Mouse (Mus musculus) mouse trophoblast stem cell (cell line): ENCODE data around the gene Aes.

ENCODE experiments used
- in situ Hi-C, 2 experiments: fragments of 300-500 bp; cut with MseI, MboI; formaldehyde crosslinking; loops; 2 replicates in 1 of 2; 3 replicates in 1 of 2; pipeline ENCODE4 v1.15.1; 2025

Aes gene

DNA sequence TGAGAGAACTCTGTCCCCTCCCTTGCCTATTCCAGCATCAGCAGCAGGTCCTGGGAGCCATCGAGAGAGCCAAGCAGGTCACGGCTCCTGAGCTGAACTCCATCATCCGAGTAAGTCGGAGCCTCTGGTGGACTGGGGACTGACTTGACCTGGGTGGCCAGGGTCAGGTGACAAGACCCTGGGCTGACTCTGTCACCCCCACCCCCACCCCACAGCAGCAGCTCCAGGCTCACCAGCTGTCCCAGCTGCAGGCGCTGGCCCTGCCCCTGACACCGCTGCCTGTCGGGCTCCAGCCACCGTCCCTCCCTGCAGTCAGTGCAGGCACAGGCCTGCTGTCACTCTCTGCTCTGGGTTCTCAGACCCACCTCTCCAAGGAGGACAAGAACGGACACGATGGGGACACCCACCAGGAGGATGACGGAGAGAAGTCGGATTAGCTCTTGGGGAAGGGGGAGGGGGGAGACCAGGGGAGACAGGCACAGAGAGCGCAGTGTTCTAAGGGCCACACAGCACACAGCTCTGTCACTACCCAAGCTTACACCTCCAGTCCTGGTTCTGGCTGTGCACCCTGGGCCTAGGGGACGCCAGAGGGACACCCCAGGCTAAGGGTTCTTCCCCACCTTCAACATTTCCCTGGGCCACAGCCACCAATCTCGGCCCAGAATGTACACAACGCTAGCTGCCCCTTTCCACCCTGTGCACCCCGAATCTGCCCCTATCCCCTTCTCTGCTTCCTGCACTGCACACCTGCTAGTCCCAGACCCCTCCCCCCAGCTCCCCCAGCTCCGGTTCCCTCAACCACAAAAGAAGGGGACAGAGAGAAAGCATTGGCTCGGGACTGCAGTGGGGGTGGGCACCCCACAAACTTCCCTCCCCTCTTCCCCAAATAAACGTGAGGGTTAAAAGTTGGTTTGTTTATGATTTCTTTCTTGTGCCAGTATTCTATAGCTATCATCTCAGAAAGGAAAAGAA is 6.3 kb downstream of the Aes start:
- in situ Hi-C loops = no loop called here

DNA sequence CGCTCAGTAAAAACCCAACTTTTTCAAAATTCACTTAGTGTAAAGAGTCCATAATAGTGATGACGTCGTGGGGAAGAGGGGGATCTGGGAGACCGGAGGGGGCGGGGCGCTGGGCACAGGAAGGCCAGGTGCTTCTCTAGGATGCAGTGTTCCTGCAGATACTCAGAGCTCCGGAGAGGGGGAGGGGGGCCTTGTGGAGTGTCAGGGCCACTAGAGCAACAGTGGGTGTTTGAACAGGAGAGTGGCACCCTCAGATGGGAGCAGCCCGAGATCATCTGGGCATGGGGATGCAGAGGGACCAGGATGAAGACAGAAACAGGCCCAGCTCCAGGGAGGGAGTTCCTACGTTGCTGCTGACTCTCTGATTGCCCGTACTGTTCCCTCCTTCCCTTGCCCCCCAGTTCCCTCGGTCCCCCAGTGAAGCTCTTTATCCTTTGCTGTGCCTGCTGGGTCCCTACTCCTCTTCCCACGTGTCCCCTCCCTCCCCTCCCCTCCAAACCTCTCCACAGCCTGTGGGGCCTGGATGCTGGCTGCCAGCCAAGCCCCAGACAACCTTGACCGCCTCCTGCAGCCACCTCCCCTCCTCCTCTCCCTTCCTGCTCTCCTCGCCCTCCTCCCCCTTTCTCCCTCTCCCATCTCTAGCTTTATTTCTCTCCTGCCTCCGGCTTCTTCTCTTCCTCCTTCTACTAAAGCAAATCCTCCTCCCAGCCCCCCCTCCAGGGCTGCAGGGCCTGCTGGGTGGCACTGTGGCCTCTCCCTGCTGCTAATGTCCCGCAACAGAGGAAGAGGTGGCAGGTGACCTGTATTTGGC is 9.3 kb downstream of the Aes start:
- in situ Hi-C loops = no loop called here

GRCm38 (mm10) chr10:81569507-81570237 is 10.4 kb downstream of the Aes start:
- in situ Hi-C loops = no loop called here

DNA sequence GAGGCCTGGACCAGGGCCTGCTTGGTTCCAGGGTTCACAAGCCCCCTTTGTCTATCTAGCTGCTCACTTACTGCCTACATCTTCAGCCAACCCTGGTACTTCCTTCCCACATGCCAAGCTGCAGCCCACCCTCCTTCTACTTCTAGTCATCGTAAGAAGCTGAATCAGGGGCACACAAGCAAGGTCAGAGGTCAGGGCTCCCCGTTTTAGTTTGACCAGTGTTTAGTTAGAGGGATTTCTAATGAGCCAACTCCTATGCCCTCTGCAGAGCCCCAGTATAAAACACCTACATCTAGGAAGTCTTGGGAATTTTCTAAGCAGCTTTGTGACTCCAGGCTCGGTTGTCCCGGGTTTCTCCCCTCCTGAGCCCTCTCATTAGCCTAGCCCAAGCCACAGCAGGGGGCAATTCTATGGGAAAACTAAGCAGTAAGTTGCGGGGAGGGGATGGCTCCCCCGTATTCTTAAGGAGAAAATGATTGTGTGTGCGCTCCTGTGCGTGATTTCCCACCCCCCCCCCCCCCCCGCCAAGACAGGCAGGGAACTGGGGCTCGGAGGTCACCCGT is 11.0 kb downstream of the Aes start:
- in situ Hi-C loops = no loop called here

DNA sequence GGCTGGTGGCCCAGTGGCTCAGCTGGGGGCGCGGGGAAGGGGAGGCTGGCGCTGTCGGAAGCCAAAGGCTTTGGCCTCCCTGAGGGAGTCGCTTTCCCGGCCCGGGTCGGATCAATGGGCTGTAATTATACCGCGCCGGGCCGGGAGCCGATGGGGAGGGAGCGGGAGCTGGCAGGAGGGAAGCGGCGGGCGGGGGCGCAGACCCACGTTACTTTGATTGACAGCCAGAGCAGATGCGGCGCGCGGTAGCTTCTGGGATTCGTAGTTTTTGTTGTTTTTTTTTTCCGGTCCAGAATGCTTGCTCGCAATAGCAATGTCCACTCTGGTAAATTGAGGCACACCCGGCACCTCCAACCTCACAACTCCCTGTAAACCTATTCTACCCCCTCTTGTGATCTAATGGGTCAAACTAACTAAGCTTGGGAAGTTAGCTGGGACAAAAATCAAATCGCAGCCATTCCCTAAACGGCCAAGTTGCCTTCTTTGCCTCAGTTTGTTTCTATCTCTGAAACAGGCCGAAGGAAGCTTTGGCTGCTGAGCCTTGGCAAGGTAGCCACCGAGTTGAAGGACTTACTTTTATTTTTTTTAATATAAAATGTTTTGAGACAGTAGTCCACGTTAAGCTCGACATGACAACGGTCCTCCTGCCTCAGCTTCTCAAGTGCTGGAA is 11.7 kb downstream of the Aes start:
- in situ Hi-C loops = no loop called here

GRCm38 (mm10) chr10:81571501-81571876 is 12.2 kb downstream of the Aes start:
- in situ Hi-C loops = no loop called here

DNA sequence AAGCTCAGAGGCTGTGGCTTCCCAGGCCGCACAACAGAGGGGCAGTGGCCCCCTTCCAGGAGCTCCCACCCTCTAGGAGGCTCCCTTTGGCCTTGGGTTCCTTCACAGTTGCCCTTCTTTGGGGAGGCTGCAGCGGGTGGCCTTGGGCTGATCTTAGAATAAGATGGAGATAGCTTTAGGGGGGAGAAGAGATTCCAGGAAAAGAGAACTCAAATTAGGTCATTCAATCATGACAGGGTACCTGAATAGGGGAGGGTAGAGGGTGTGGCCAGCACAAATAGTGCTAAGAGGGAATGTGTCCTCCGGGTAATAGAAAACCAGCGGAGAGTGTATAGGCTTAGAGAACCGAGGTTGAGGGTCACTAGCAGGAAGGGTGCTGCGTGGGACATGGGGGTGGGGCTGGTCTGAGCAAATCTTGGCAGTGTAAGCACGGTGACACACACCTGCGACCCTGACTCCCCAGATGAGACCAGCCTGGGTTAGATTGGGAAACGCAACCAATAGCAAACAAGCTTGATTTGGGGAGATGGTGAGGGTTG is 12.9 kb downstream of the Aes start:
- in situ Hi-C loops = no loop called here

- in situ Hi-C loops = no loop called here
Measured at GRCm38 (mm10) chr10:81572975-81573374, 13.7 kb downstream of the Aes start.

GRCm38 (mm10) chr10:81574081-81575056 is 15.1 kb downstream of the Aes start, which contains the start of gene Tle2:
TSS of gene Tle2 (plus strand) at chr10:81574561.
- in situ Hi-C loops = no loop called here

GRCm38 (mm10) chr10:81575208-81575631 is 15.9 kb downstream of the Aes start:
- in situ Hi-C loops = no loop called here

DNA sequence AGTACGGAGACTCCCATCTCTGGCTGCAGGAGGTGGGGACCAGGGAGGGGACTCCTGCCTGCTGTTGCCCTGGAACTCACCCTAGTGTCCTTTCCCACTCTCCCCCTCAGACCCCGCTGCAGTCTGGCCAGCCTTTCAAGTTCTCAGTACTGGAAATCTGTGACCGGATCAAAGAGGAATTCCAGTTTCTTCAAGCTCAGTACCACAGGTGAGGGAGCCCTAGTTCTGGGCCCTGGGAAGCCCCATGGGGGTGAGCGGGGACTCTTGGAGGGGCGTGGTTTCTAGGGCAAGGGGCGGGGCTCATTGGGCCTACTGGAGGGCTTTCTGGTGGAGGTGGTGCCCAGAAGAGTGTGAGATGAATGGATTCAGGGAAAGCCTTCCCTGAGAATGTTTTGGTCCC is 16.4 kb downstream of the Aes start:
- in situ Hi-C loops = no loop called here

GRCm38 (mm10) chr10:81579967-81580366 is 20.7 kb downstream of the Aes start:
- in situ Hi-C loops = no loop called here

DNA sequence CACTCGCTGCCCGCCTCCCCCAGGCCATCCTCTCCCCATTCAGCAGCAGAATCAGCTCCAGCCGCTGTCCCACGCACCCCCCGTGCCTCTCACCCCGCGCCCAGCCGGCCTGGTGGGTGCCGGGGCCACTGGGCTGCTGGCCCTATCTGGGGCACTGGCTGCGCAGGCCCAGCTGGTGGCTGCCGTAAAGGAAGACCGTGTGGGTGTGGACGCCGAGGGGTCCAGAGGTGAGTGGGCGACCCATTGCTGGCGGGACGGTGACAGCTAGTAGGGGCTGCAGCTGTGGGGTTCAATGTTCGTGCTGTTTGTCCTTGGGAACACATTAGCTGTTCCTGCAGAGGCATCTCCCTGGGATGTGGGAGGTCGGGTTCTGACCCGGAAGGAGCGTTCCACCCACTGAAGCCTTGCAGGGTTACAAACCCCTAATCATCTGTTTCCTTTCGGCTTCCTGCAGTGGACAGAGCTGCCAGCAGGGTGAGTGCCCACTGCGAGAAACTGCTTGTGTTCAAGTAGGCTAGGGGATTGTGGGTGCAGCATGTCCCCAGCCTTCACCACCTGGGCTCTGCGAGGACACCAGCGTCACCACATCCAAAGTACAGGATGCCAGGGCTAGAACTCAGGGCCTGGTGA is 21.3 kb downstream of the Aes start:
- in situ Hi-C loops = no loop called here

DNA sequence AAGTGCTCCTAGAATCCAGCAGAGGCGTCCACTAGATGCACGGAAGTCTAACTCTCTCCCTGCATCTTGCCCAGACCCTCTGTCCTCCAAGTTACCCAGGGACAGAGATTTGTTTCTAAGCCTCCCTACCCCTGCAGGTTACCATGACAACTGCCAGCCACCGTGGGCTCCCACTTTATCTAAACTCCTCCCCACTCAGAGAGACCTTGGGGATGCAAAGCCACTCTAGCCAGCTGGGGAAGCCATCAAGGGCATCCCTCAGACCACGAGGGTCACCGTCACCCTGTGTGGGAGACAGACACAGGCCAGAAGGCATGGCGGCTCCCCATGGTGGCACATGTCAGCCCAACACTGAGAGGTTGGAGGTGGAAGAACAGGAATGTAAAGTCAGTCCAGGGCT is 24.1 kb downstream of the Aes start:
- in situ Hi-C loops = no loop called here

DNA sequence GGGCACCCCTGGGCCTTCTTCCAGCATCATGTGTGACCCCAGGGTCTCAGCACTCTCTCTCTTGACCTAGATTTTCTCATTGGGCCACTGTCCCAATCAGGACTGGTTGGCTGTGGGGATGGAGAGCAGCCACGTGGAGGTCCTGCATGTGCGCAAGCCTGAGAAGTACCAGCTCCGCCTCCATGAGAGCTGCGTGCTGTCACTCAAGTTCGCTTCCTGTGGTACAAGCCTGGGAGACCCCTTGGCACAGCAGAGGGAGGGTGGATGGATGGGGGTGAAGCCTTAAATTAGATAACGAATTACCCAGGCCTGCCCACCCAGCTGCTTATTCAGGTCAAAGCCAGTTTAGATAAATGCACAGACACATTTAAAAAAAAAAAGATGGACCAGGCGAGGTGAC is 29.5 kb downstream of the Aes start:
- in situ Hi-C loops = no loop called here

DNA sequence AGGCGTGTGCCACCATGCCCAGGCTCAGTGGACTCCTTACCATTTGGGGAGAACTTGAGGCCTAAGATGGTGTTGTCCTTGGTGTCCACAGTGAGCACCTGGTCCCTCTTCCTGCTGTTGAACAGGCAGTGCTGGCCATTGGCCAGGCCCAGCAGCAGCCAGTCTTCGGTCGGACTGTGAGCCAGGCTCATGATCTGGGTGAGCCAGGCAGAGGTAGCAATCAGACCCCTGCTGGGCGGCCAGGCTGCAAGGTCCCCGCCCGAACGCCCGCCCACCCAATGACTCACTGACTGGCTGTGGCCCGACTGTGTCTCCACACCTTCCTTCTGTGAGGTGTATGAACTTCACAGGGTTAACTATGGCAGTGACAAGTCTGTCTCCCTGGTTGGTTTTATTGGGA is 32.6 kb downstream of the Aes start:
- in situ Hi-C loops = no loop called here

DNA sequence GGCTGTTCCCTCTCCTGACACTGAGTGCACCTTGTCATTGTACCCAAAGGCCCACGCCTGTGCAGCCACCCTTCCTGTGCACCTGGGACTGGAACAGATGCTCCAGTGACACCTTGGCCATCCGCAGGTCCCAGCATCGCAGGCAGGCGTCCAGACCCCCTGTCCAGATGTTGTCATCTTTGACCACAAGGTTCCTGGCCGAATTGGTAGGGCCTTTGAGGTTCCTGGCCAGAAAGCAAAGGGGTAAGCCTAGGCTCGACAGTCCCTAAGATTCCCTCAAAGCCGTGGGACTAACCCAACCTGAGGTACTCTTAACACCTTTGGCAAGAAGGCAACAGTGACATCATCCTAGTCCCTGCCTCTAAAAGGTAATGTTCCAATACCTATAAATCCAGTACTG is 33.3 kb downstream of the Aes start:
- in situ Hi-C loops = no loop called here

DNA sequence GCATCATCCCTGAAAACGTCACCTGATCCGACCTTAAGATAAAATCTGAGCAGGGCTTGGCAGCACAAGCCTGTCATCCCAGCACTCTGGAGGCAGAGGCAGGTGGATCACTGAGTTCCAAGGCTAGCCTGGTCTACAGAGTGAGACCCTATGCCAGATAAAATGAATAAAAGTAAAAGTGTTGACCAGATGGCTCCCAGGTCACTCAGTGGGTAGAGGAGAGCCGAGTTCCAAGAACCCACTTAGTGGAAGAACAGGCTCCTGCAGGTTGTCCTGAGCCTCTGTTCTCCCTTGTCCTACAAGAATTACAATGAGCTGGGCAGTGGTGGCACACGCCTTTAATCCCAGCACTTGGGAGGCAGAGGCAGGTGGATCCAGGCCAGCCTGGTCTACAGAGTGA is 33.9 kb downstream of the Aes start:
- in situ Hi-C loops = no loop called here

- in situ Hi-C loops = no loop called here
Measured at GRCm38 (mm10) chr10:81593935-81594334, 34.6 kb downstream of the Aes start.
